Mouse (Mus musculus) urinary bladder, adult 18-20 months (tissue): ENCODE data around the gene Olfr904.
"Not testable (repeated sequence)": the region's sequence is repeated elsewhere in the genome, so short reads cannot be mapped to it uniquely, and the experiment has no call there.

Source experiments
- DNase-seq, 2 experiments: peaks; one replicate each; pipeline ENCODE4 v3.0.0; 2022; ENCODE audit warnings: low spot score in 2 of 2, mixed read lengths in 2 of 2

The Olfr904 gene

GRCm38 (mm10) chr9:38462844-38463243 lies at the start of gene Olfr904:
Gene Olfr904 (plus strand): TSS chr9:38463144.
- DNase-seq: no peak

- not testable (repeated sequence) for DNase-seq
These were observed 49.4 kb upstream of the Olfr904 start for GRCm38 (mm10) chr9:38413502-38413901.

GRCm38 (mm10) chr9:38423801-38424200 lies 39.1 kb upstream of the Olfr904 start:
- DNase-seq: no peak

GRCm38 (mm10) chr9:38427026-38427425 lies 35.9 kb upstream of the Olfr904 start:
- DNase-seq: no peak

GRCm38 (mm10) chr9:38429155-38429554 lies 33.8 kb upstream of the Olfr904 start, which contains the start of gene Olfr901:
Gene Olfr901 (plus strand): TSS chr9:38429455.
- no peak for DNase-seq

- DNase-seq: no peak
These were observed 15.6 kb upstream of the Olfr904 start, which contains the start of gene Olfr902 for GRCm38 (mm10) chr9:38447352-38447751. Gene Olfr902 (plus strand): TSS chr9:38447652.

GRCm38 (mm10) chr9:38470807-38471206 lies 7.9 kb downstream of the Olfr904 start, which contains the start of gene Olfr905:
Gene Olfr905 (plus strand): TSS chr9:38471107.
- DNase-seq: no peak

GRCm38 (mm10) chr9:38486785-38487184 lies 23.8 kb downstream of the Olfr904 start, which contains the start of gene Olfr906:
Gene Olfr906 (plus strand): TSS chr9:38487085.
- no peak for DNase-seq

GRCm38 (mm10) chr9:38495501-38495900 lies 32.6 kb downstream of the Olfr904 start, which contains the start of gene Olfr907:
Gene Olfr907 (plus strand): TSS chr9:38495801.
- DNase-seq: no peak

GRCm38 (mm10) chr9:38512353-38512752 lies 49.4 kb downstream of the Olfr904 start:
- no peak for DNase-seq
